Mouse (Mus musculus) midbrain, embryonic 13.5 days (tissue): ENCODE measurements around the gene Lama1. TPM values are rescaled to one million over a fixed set of nuclear protein-coding genes. Genes with fewer than 3 reads are reported as not detected.

Experiments used
- ATAC-seq: fragments of 200-750 bp; cut with Nextera tagmentation; 2 replicates; pipeline ENCODE4 v1.8.0; 2017; ENCODE audit warnings: mild to moderate bottlenecking, moderate TSS enrichment, moderate library complexity
- H3K27ac ChIP-seq: fragments of 300-500 bp; sonication (generic); 2 replicates; pipeline ENCODE4 v1.5.1; 2015; ENCODE audit warnings: inconsistent platforms, mild to moderate bottlenecking, moderate library complexity
- H3K27me3 ChIP-seq: fragments of 300-500 bp; sonication (generic); 2 replicates; pipeline ENCODE4 v1.6.1; 2015; ENCODE audit warnings: mild to moderate bottlenecking, inconsistent platforms
- H3K36me3 ChIP-seq: fragments of 300-500 bp; sonication (generic); 2 replicates; pipeline ENCODE4 v1.6.1; 2015; ENCODE audit warnings: mild to moderate bottlenecking, inconsistent platforms
- H3K4me1 ChIP-seq: fragments of 300-500 bp; sonication (generic); replicated peaks from 2 replicates; pipeline ENCODE4 v1.6.1; 2015; ENCODE audit warnings: inconsistent platforms
- H3K4me2 ChIP-seq: fragments of 300-500 bp; sonication (generic); replicated peaks from 2 replicates; pipeline ENCODE4 v1.6.1; 2015; ENCODE audit warnings: moderate library complexity, mild to moderate bottlenecking, inconsistent platforms
- H3K4me3 ChIP-seq: fragments of 300-500 bp; sonication (generic); replicated peaks from 2 replicates; pipeline ENCODE4 v1.5.1; 2015; ENCODE audit warnings: mild to moderate bottlenecking, inconsistent platforms
- H3K9ac ChIP-seq: fragments of 300-500 bp; sonication (generic); replicated peaks from 2 replicates; pipeline ENCODE4 v1.6.1; 2015; ENCODE audit warnings: mild to moderate bottlenecking, inconsistent platforms
- H3K9me3 ChIP-seq: fragments of 300-500 bp; sonication (generic); 2 replicates; pipeline ENCODE4 v1.6.1; 2016; ENCODE audit warnings: mild to moderate bottlenecking, inconsistent platforms
- WGBS: fragments of 180-500 bp; shearing (Covaris S2); methylation state at CpG from one replicate; pipeline ENCODE4 v1.1.7; 2015; 5-methylcytosine and 5-hydroxymethylcytosine counted together
- polyA plus RNA-seq: library from polyadenylated mRNA; unstranded; fragments of >200 nt; fragmentation: Nextera tagmentation; extraction: Ambion mirVana; gene quantifications from 2 replicates; pipeline ENCODE4 v1.2.1, GENCODE M21; 2015

The Lama1 gene
- 7.3 and 10.3 TPM in 2 replicates for polyA plus RNA-seq

DNA sequence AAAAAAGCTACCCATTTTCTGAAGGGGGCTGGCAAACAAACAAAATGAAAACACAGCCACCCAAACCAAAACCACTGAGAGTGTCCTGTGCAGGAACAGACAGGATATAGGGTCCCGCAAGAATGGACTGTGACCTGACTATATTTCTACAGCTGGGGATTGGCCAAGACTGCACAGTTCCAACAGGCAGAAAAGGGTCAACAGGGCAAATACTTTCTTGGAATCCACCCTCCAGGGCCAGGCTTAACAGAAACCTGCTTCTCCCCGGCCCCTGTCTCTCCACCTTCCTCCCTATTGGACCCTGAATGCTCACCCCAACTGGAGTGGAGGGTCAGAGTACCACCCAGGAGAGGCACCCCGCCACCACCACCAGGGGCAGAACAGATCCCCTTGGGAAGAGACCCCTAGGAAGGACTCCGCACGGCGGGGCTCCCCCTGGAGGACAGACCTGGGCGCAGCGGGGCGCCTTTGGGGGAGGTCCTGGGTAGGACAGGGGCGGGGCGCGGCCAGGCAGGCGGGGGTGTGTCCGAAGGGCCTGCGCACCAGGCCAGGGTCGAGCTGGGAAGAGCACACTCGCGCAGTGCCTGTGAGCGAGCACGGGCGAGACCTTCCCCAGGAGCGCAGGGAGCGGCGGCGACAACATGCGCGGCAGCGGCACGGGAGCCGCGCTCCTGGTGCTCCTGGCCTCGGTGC lies at the start of gene Lama1:
TSS of gene Lama1 (plus strand) at position 566 of the 693 bp plus-strand sequence.
- WGBS: 2% methylated on average over 30 of the region's 32 CpGs
- ATAC-seq: peak; percentile 88
- peak within 1 kb of the TSS; percentile 76 for H3K27ac ChIP-seq

DNA sequence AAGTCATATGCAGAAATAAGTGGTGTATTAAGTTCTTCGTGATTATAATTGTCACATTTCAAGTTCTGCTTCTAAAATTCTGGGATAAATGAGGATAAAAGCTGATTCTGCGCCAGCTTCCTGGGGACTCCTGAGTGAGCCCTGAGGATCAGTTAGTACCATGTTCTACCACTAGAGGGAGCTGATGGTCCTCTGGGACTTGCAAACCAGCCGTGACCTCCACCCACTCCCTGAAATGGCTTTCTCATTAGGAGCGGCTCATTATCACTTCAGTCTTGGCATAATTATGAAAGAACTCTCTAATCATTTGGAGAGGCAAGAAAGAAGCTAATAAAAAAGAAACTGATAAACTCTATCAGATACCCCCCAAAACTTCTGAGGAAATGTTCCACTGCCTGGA lies 45.6 kb upstream of the Lama1 start:
- 15% methylated on average over 4 of the region's 4 CpGs for WGBS
- H3K4me2 ChIP-seq: no peak overlapping the region
- no peak for ATAC-seq
- no peaks in the 10 kb centered on the region for H3K36me3 ChIP-seq
- H3K9ac ChIP-seq: no peak overlapping the region
- H3K9me3 ChIP-seq: no peaks in the 10 kb centered on the region
- H3K27me3 ChIP-seq: no peaks in the 10 kb centered on the region
- H3K4me3 ChIP-seq: no peak overlapping the region
- no peaks in the 10 kb centered on the region for H3K4me1 ChIP-seq
- H3K27ac ChIP-seq: no peak overlapping the region

More for the DNA sequence above, at the start of gene Lama1:
- Histone ChIP-seq H3K9me3 (no peaks in the 10 kb centered on the region), H3K4me2 (peak within 1 kb of the TSS; percentile 96), H3K27me3 (peaks cover 11% of the 10 kb centered on the region; the same call in 1 of the 2 replicates), H3K9ac (peak within 1 kb of the TSS; percentile 89), H3K4me1 (peaks cover 40% of the 10 kb centered on the region), H3K36me3 (no peaks in the 10 kb centered on the region), H3K4me3 (peak within 1 kb of the TSS; percentile 82)

- H3K4me2 ChIP-seq: no peak overlapping the region
- H3K4me1 ChIP-seq: no peaks in the 10 kb centered on the region
- no peak for ATAC-seq
- no peaks in the 10 kb centered on the region for H3K9me3 ChIP-seq
- no peaks in the 10 kb centered on the region for H3K27me3 ChIP-seq
- H3K36me3 ChIP-seq: no peaks in the 10 kb centered on the region
- WGBS: 71% methylated on average over 3 of the region's 3 CpGs
- no peak overlapping the region for H3K9ac ChIP-seq
- no peak overlapping the region for H3K4me3 ChIP-seq
- H3K27ac ChIP-seq: no peak overlapping the region
Observed at GRCm38 (mm10) chr17:67664299-67664698, 32.8 kb upstream of the Lama1 start.

GRCm38 (mm10) chr17:67666981-67667380 lies 30.1 kb upstream of the Lama1 start:
- no peak overlapping the region for H3K4me3 ChIP-seq
- no peak overlapping the region for H3K4me2 ChIP-seq
- 74% methylated on average over 5 of the region's 5 CpGs for WGBS
- ATAC-seq: no peak
- H3K36me3 ChIP-seq: no peaks in the 10 kb centered on the region
- H3K9ac ChIP-seq: no peak overlapping the region
- no peaks in the 10 kb centered on the region for H3K27me3 ChIP-seq
- no peak overlapping the region for H3K27ac ChIP-seq
- no peaks in the 10 kb centered on the region for H3K9me3 ChIP-seq
- no peaks in the 10 kb centered on the region for H3K4me1 ChIP-seq

GRCm38 (mm10) chr17:67667981-67668380 lies 29.1 kb upstream of the Lama1 start:
- Histone ChIP-seq H3K27ac (no peak overlapping the region), H3K4me2 (no peak overlapping the region), H3K9ac (no peak overlapping the region), H3K36me3 (no peaks in the 10 kb centered on the region), H3K4me1 (no peaks in the 10 kb centered on the region), H3K9me3 (no peaks in the 10 kb centered on the region), H3K27me3 (no peaks in the 10 kb centered on the region), H3K4me3 (no peak overlapping the region)
- ATAC-seq: peak; percentile 60; the same call in 1 of the 2 replicates
- WGBS: 21% methylated on average over 3 of the region's 3 CpGs

DNA sequence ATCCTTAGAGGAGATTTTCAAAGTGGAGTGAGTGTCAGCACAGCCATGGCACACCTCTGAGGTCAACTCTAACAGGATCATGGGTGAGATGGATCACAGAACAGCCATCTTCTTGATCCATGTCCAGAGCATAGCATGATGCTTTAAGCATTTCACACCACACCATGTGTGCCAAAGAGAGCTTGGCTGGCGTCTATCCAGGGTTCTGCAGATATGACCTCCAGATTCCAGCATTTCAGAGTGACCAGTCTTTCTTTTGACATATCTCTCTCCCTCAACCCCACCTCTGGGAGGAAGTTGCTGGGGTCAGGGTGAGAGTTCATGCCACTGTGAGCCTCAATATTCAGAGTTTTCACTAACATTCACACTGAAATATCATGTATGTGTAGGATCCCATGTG lies 18.5 kb upstream of the Lama1 start:
- no peaks in the 10 kb centered on the region for H3K4me1 ChIP-seq
- WGBS: 87% methylated on average over 1 of the region's 1 CpGs
- no peaks in the 10 kb centered on the region for H3K36me3 ChIP-seq
- no peak for ATAC-seq
- no peak overlapping the region for H3K27ac ChIP-seq
- no peak overlapping the region for H3K4me2 ChIP-seq
- no peaks in the 10 kb centered on the region for H3K27me3 ChIP-seq
- H3K4me3 ChIP-seq: no peak overlapping the region
- H3K9ac ChIP-seq: no peak overlapping the region
- H3K9me3 ChIP-seq: no peaks in the 10 kb centered on the region

DNA sequence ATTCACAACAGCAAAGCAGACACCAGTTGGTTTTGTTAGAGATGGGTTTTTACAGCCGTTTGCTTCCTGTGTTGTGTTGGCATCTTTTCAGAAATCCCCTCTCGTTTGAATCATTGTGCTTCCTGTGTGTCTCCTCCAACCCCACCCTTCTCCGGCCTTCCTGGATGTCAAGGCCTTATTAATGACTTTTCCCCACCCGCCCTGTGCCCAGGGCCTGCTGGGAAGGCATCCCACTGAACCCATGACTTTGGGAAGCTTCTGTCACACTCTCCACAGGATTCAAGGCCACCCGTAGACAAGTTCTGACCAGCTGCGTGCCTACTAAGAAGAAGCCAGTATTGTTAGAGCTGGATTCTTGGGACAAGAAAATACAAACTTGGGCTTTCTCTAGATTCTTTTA lies 16.0 kb upstream of the Lama1 start:
- Histone ChIP-seq H3K4me1 (no peaks in the 10 kb centered on the region), H3K4me3 (no peak overlapping the region), H3K27ac (no peak overlapping the region), H3K9ac (no peak overlapping the region), H3K9me3 (no peaks in the 10 kb centered on the region), H3K36me3 (no peaks in the 10 kb centered on the region), H3K27me3 (no peaks in the 10 kb centered on the region), H3K4me2 (no peak overlapping the region)
- ATAC-seq: no peak
- 84% methylated on average over 6 of the region's 6 CpGs for WGBS

- Histone ChIP-seq H3K4me3 (no peak overlapping the region), H3K36me3 (no peaks in the 10 kb centered on the region), H3K9ac (no peak overlapping the region), H3K27ac (no peak overlapping the region), H3K4me2 (no peak overlapping the region), H3K27me3 (no peaks in the 10 kb centered on the region), H3K4me1 (no peaks in the 10 kb centered on the region), H3K9me3 (no peaks in the 10 kb centered on the region)
- no peak for ATAC-seq
- 26% methylated on average over 14 of the region's 14 CpGs for WGBS
Observed at GRCm38 (mm10) chr17:67685022-67685743, 11.9 kb upstream of the Lama1 start.

DNA sequence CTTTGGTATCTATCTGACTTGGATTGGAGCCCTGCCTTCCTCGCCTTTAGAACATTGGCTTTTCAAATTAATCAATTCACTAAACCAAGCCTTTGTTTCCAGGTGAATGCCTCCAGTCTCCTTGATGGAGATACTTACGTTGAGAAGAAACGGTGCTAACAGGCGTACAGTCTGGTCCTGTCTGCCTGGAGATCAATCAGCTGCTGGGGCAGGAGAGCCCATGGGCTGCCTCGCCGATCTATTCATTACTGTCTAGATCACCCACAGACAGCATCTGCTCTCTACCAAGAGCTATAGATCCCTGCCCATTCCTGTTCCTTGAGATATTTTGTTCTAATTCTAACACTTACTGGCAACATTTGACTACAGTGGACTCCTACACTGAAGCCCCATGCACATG lies 9.6 kb upstream of the Lama1 start:
- Histone ChIP-seq H3K36me3 (no peaks in the 10 kb centered on the region), H3K9me3 (no peaks in the 10 kb centered on the region), H3K27me3 (no peaks in the 10 kb centered on the region), H3K4me3 (no peak overlapping the region), H3K27ac (no peak overlapping the region), H3K9ac (no peak overlapping the region), H3K4me1 (no peaks in the 10 kb centered on the region), H3K4me2 (no peak overlapping the region)
- WGBS: 47% methylated on average over 6 of the region's 6 CpGs
- no peak for ATAC-seq

- H3K4me2 ChIP-seq: no peak overlapping the region
- no peaks in the 10 kb centered on the region for H3K4me1 ChIP-seq
- peaks cover 3% of the 10 kb centered on the region; the same call in 1 of the 2 replicates for H3K27me3 ChIP-seq
- no peak overlapping the region for H3K9ac ChIP-seq
- no peak overlapping the region for H3K27ac ChIP-seq
- H3K36me3 ChIP-seq: no peaks in the 10 kb centered on the region
- H3K9me3 ChIP-seq: no peaks in the 10 kb centered on the region
- ATAC-seq: no peak
- no peak overlapping the region for H3K4me3 ChIP-seq
- WGBS: 84% methylated on average over 4 of the region's 4 CpGs
Observed at GRCm38 (mm10) chr17:67690689-67691088, 6.4 kb upstream of the Lama1 start.

DNA sequence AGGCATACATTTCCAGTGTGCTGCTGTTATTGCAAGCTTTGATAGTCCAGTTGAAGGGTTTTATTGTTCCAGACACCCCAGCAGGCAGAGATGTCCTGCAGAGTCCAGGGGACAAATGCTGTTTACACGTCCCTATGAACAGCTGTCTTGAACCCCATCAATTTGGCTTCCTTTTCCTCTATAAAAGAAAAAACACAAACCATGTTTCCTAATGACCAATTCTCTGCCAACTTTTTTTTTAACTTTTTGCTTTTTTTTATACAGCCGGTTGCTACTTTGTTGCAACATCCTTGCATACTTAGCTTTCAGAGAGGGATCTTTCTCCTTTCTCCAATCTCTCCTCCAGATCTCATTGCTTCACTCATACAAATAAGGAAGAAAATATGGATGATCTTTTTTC lies 4.4 kb upstream of the Lama1 start:
- H3K27ac ChIP-seq: no peak overlapping the region
- H3K9me3 ChIP-seq: no peaks in the 10 kb centered on the region
- no peak overlapping the region for H3K4me2 ChIP-seq
- 71% methylated on average over 2 of the region's 2 CpGs for WGBS
- no peaks in the 10 kb centered on the region for H3K36me3 ChIP-seq
- peaks cover 6% of the 10 kb centered on the region for H3K4me1 ChIP-seq
- H3K4me3 ChIP-seq: no peak overlapping the region
- no peak overlapping the region for H3K9ac ChIP-seq
- no peak for ATAC-seq
- peaks cover 6% of the 10 kb centered on the region; the same call in 1 of the 2 replicates for H3K27me3 ChIP-seq

GRCm38 (mm10) chr17:67693861-67694260 lies 3.2 kb upstream of the Lama1 start:
- H3K9me3 ChIP-seq: no peaks in the 10 kb centered on the region
- H3K4me1 ChIP-seq: peaks cover 17% of the 10 kb centered on the region
- H3K4me2 ChIP-seq: no peak overlapping the region
- no peak overlapping the region for H3K27ac ChIP-seq
- no peak overlapping the region for H3K4me3 ChIP-seq
- ATAC-seq: no peak
- peaks cover 6% of the 10 kb centered on the region; the same call in 1 of the 2 replicates for H3K27me3 ChIP-seq
- H3K9ac ChIP-seq: no peak overlapping the region
- no peaks in the 10 kb centered on the region for H3K36me3 ChIP-seq
- 52% methylated on average over 2 of the region's 3 CpGs for WGBS
